Mouse (Mus musculus) heart, postnatal 4 days (tissue): ENCODE measurements around the gene Scgb2b2. TPM values are rescaled to one million over a fixed set of nuclear protein-coding genes. Genes with fewer than 3 reads are reported as not detected.

Experiments used
- DNase-seq: peaks from one replicate; pipeline ENCODE4 v3.0.0; 2021
- total RNA-seq, 2 experiments: library from RNA; stranded (reverse); gene quantifications; 2 replicates each; pipeline ENCODE4 v1.2.3; 2021

The Scgb2b2 gene
- total RNA-seq = not detected

- no peak for DNase-seq
Observed at GRCm38 (mm10) chr7:31290208-31290607, at the start of gene Scgb2b2. Gene Scgb2b2, plus strand, starts transcription at chr7:31290508.

- no peak for DNase-seq
Observed at GRCm38 (mm10) chr7:31291721-31292120, 1.4 kb downstream of the Scgb2b2 start, which contains the start of gene Scgb1b2. Gene Scgb1b2, minus strand, starts transcription at chr7:31291821.

Other genes starting within 250 kb of the Scgb2b2 start
- gene Fxyd5, start 248.0 kb upstream of the Scgb2b2 start, total RNA-seq = 10 to 100 TPM; 28.9 to 31.7 TPM
- 1 to 10 TPM in 1 of 2 experiments, under 1 TPM in 1; 0.98 to 2.4 TPM for gene Fxyd7, start 239.0 kb upstream of the Scgb2b2 start, total RNA-seq
- 100 to 1,000 TPM; 646 to 728 TPM for gene Fxyd1, start 233.3 kb upstream of the Scgb2b2 start, total RNA-seq
- gene Lgi4, start 231.2 kb upstream of the Scgb2b2 start, total RNA-seq = 1 to 10 TPM in 1 of 2 experiments, under 1 TPM in 1; 0.95 to 1.4 TPM
- 1 to 10 TPM; 2.0 to 3.5 TPM for gene Fxyd3, start 213.8 kb upstream of the Scgb2b2 start, total RNA-seq
- 1 to 10 TPM; 2.2 to 2.6 TPM for gene Hpn, start 175.2 kb upstream of the Scgb2b2 start, total RNA-seq
- gene Scn1b, start 163.5 kb upstream of the Scgb2b2 start, total RNA-seq = 10 to 100 TPM in 1 of 2 experiments, 1 to 10 TPM in 1; 8.2 to 10.4 TPM
- gene Gramd1a, start 134.6 kb upstream of the Scgb2b2 start, total RNA-seq = 10 to 100 TPM; 32.9 to 36.0 TPM
- gene Scgb1b2, start 1.3 kb downstream of the Scgb2b2 start, total RNA-seq = not detected
- not detected for gene Scgb2b3, start 71.6 kb downstream of the Scgb2b2 start, total RNA-seq
- not detected for gene Scgb1b3, start 85.1 kb downstream of the Scgb2b2 start, total RNA-seq